Mouse (Mus musculus) c-Kit-positive CD71-positive TER-119-negative erythroid progenitor cells, embryonic 14.5 days (primary cell): Measurements from ENCODE around the gene Pycr1.
A peak's percentile ranks its signal among the peaks of the same experiment; 100 is the strongest.

Source experiments
- DNase-seq: peaks from one replicate; pipeline ENCODE4 v3.0.0-alpha.2; 2013; ENCODE audit warnings: low read depth

Pycr1 gene

GRCm38 (mm10) chr11:120603545-120603944, 40.0 kb downstream of the Pycr1 start:
- DNase-seq = no peak

- no peak for DNase-seq
Observed at GRCm38 (mm10) chr11:120600716-120601115, 42.9 kb downstream of the Pycr1 start.

GRCm38 (mm10) chr11:120598990-120599549, 44.5 kb downstream of the Pycr1 start:
- DNase-seq = no peak

GRCm38 (mm10) chr11:120598283-120598989, 45.1 kb downstream of the Pycr1 start, which contains the start of the genes Alyref and Anapc11:
Alyref (minus strand) TSS chr11:120598365.
Anapc11 (plus strand) TSS chr11:120598421.
- DNase-seq = peak; percentile 92

GRCm38 (mm10) chr11:120597240-120598235, 46.0 kb downstream of the Pycr1 start:
- DNase-seq = no peak

- DNase-seq = no peak
Observed at GRCm38 (mm10) chr11:120588531-120588930, 55.0 kb downstream of the Pycr1 start.
